Mouse (Mus musculus): ENCODE data around the gene Tceal1. TPM values are rescaled to one million over a fixed set of nuclear protein-coding genes. Genes with fewer than 3 reads are reported as not detected.

Gene Tceal1
- polyA plus RNA-seq, 1 experiment from 2014 or later: 13.8 TPM

DNA sequence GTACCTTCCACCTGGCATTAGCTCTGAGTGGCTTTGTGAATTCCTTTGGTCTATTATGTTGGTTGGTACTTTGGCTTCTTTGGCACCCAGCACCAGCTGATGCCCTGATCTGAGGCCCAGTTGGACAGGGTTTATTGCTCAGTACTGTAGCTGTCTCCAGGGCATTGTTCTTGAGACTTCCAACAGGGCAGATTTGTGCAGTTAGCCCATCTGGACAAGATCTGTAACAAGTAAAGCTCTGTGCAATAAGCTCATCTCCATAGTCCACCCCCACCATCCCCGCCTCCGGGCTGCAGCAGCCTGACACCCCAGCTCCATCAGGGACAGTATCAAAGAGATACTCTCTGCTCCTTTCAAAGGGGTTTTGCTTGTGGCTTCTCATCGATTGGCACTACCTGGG is 47.7 kb downstream of the Tceal1 start:
- H3K36me3 ChIP-seq: no peaks in the 10 kb centered on the region
- no peak overlapping the region for H3K4me2 ChIP-seq (replicated peaks)
- no peak overlapping the region for H3K9ac ChIP-seq
- no peaks in the 10 kb centered on the region for H3K9me3 ChIP-seq (replicated peaks)
- H3K4me3 ChIP-seq (replicated peaks): no peak overlapping the region
- no peak for ATAC-seq (ENCODE audit: insufficient number of reproducible peaks, low FRiP score, low TSS enrichment, low read depth)
- no peaks in the 10 kb centered on the region for H3K4me1 ChIP-seq
- 87% methylated on average over 3 of the region's 3 CpGs for WGBS
- no peak overlapping the region for H3K27ac ChIP-seq (replicated peaks)
- no peaks in the 10 kb centered on the region for H3K27me3 ChIP-seq

Other genes with a start within 250 kb of the Tceal1 start
- not detected in 2 replicates for gene Kir3dl1, start 190.0 kb upstream of the Tceal1 start, polyA plus RNA-seq (2015; fragmentation: Nextera tagmentation; extraction: Ambion mirVana)
- gene Kir3dl2, start 163.9 kb upstream of the Tceal1 start, polyA plus RNA-seq (2015; fragmentation: Nextera tagmentation; extraction: Ambion mirVana): not detected in 2 replicates
- gene Tceal3, start 117.1 kb upstream of the Tceal1 start, polyA plus RNA-seq (2015; fragmentation: Nextera tagmentation; extraction: Ambion mirVana): 37.2 and 47.8 TPM in 2 replicates
- gene Morf4l2, start 35.7 kb downstream of the Tceal1 start, polyA plus RNA-seq (2015; fragmentation: Nextera tagmentation; extraction: Ambion mirVana): 552 and 560 TPM in 2 replicates
- gene Glra4, start 72.2 kb downstream of the Tceal1 start, polyA plus RNA-seq (2015; fragmentation: Nextera tagmentation; extraction: Ambion mirVana): 0.08 and 0.11 TPM in 2 replicates
- gene Plp1, start 114.7 kb downstream of the Tceal1 start, polyA plus RNA-seq (2015; fragmentation: Nextera tagmentation; extraction: Ambion mirVana): 10.1 and 11.9 TPM in 2 replicates
- 0.47 and 0.69 TPM in 2 replicates for gene Rab9b, start 160.8 kb downstream of the Tceal1 start, polyA plus RNA-seq (2015; fragmentation: Nextera tagmentation; extraction: Ambion mirVana)
- not detected in 2 replicates for gene H2bfm, start 219.3 kb downstream of the Tceal1 start, polyA plus RNA-seq (2015; fragmentation: Nextera tagmentation; extraction: Ambion mirVana)